Mouse (Mus musculus): ENCODE data around the gene Pnpla5.
A peak's percentile ranks its signal among the peaks of the same experiment; 100 is the strongest.
"Not testable (repeated sequence)": the region's sequence is repeated elsewhere in the genome, so short reads cannot be mapped to it uniquely, and the experiment has no call there.

The Pnpla5 gene

GRCm38 (mm10) chr15:84123075-84123474, at the start of gene Pnpla5:
Gene Pnpla5 (minus strand): TSS chr15:84123175.
- DNase-seq (ENCODE audit: low spot score), result no peak

DNA sequence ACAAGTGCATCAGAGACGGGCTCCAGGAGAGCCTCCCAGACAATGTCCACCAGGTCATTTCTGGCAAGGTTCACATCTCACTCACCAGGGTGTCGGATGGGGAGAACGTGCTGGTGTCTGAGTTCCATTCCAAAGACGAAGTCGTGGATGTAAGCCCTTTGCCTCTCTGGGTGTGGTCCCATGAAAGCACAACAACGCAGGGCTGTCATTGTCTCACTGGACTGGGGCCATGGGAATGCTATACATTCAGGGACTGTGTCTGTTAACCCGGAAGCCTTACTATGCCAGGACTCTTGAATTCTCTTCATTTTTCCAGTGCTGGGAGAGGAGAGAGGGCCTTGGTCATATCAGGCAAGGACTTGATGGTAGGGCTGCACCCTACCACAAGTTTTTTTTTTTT, 48.2 kb upstream of the Pnpla5 start:
- no peak for DNase-seq (ENCODE audit: low spot score)

DNA sequence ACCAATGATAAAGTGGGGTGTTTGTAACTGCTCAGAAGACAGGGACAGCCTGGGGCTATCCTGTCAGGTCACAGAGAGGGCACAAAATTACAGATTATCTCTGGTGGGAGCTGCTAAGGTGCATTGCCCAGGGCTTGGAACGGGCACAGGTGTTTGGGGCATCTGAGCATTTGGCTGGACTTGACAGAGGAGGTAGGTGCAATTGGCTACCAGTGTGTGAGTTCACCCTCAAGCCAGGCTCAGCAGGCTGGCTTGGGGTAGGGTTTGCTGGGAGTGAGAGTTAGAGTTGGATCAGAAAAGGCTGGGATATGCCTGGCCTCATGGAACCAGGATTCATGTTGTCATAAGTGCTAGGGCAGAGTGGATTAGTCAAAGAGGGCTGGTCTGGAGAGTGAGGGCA, 46.5 kb upstream of the Pnpla5 start:
- DNase-seq (ENCODE audit: low spot score), result no peak

DNA sequence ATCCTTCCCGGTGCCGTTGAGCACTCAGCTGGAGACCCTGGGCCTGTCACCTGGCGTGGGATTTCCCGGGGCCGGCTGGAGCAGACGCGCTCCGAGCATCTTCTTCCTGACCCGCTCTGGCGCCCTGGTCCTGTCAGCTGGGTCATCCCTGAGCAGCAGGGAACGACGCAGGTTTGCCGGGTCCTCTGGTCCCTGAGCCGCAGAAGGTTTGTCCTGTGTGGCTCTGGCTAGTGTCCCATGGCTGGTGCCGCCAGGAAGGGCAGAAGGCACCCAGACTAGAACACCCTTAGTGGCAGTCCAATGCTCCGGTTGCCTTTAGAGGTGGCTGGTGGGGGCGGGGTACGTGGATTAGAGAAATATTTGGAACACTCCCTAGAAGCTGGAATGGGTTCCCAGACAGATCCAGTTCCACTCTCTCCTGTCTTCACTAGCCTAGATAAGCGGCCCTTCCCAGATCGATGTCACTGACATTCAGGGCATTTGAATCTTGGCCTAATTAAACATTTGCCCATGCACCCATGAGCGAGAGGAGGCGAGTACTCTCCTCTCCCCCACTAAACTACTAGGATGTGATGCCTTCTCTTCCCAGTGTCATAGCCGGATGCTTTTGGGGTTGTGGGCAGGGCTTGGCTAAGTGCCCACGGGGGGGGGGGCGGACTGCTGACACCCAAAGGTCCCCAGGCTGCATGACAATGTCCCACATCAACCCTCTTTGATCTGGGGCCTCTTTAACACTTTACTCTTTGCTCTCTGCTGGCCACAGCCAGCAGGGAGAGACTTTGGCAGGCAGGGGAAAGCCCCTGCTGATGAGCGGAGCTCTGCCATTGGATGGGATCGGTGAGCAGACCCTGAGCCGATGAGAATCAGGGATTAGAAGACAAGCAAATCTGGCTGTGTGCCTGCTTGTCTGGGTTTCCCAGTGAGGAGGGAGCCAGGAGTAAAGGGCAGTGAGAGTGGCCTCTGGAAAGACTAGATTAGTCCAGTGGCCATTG, 45.5 kb upstream of the Pnpla5 start:
- DNase-seq (ENCODE audit: low spot score), result peak; percentile 91

- DNase-seq (ENCODE audit: low spot score), result peak; percentile 99
Measured at GRCm38 (mm10) chr15:84167600-84167999, 44.6 kb upstream of the Pnpla5 start, which contains the start of gene Pnpla3. Gene Pnpla3 (plus strand): TSS chr15:84167837.

DNA sequence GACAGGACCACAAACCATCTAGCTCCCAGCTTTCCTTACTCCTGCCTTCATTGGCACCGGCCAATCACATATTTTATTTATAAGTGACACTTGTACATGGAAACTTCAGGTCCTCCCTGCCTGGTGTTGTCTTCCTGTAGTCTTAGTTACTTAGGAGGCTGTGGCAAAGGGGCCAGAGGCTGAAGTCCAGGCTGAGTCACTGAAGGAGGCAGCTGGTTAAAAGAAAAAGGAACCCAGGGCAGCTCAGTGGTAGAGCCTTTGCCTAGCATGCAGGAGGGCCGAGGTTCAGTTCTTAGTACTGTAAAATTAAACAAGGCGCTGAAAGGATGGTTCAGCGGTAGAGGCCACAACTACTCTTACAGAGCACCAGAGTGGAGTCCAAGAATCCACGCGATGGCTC, 43.8 kb upstream of the Pnpla5 start:
- no peak for DNase-seq (ENCODE audit: low spot score)

GRCm38 (mm10) chr15:84161871-84162270, 38.9 kb upstream of the Pnpla5 start:
- no peak for DNase-seq (ENCODE audit: low spot score)

- not testable (repeated sequence) for DNase-seq (ENCODE audit: low spot score)
Measured at GRCm38 (mm10) chr15:84157530-84157929, 34.6 kb upstream of the Pnpla5 start.

DNA sequence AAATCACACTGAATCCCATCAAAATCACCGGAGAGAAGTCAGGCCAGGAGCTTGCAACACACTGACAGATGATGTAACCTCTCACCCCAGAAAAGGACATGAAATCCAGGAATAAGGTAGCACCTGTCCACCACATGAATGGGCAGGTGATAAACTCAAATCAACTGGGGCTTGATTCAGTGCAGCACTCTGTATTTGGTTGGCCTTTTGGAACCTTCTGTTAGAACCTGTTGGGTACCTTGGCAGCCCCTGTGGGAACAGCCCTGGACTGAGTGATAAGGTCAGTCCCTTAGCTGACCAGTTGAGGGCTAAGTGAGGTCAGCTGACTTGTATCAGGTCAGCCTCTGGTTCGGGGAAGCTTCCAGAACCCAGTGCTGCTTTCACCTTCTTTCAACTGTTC, 33.2 kb upstream of the Pnpla5 start:
- no peak for DNase-seq (ENCODE audit: low spot score)

DNA sequence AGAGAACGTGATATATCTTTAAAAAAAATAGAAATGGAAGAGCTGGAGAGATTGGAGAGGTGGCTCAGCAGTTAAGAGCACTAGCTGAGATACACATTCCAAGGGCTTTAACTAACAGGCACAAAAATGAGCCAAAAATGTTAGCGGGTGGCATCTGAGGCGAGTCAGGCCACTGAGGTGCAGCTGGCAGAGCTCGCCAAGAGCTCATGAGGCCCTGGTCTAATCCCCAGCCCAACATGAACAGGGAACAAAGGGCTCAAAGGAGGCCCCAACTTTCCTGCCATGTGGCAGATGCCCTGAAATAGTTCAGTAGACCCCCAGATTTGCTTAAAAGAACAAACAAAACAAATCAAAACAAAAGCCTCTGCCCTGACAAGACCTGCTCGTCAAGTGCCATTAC, 18.0 kb upstream of the Pnpla5 start:
- no peak for DNase-seq (ENCODE audit: low spot score)

DNA sequence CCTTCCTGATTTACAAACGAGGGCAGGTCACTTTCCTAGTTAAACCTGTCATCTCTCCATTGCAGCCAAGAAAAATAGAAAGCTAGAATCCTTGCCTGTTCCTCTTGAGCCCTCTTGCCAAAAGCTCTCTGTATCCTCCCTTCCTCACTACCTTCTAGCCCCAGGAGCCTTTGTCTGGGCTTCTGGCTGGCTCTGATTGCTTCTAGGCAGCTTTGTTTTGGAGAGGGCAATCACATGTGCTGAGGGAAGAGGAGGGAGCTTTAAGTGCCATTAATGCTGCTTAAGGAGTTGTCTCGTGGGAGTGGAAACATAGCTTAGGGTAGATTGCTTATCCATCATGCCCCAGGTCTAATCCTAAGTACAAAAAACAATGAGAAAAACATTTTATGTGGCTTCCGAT, 17.1 kb upstream of the Pnpla5 start:
- DNase-seq (ENCODE audit: low spot score), result no peak

GRCm38 (mm10) chr15:84139592-84140005, 16.6 kb upstream of the Pnpla5 start:
- DNase-seq (ENCODE audit: low spot score), result no peak

GRCm38 (mm10) chr15:84136473-84137415, 13.8 kb upstream of the Pnpla5 start:
- no peak for DNase-seq (ENCODE audit: low spot score)

DNA sequence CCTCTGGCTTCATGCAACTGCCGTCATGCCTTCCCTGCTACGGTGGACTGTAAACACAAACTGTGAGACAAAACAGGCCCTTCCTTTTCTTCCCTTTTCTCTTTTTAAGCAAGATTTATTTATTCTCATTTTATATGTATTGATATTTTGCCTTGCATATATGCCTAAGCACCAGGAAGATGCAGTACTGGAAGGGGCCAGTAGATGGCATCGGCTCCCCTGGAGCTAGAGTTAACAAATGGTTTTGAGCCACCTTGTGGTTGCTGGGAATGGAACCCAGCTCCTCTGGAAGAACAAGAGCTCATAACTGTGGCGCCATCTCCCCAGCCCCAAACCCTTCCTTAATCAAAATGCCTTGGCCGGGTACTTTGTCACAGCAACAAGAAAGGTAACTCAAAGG, 12.5 kb upstream of the Pnpla5 start:
- DNase-seq (ENCODE audit: low spot score), result peak; percentile 61

GRCm38 (mm10) chr15:84133440-84133839, 10.5 kb upstream of the Pnpla5 start:
- no peak for DNase-seq (ENCODE audit: low spot score)

DNA sequence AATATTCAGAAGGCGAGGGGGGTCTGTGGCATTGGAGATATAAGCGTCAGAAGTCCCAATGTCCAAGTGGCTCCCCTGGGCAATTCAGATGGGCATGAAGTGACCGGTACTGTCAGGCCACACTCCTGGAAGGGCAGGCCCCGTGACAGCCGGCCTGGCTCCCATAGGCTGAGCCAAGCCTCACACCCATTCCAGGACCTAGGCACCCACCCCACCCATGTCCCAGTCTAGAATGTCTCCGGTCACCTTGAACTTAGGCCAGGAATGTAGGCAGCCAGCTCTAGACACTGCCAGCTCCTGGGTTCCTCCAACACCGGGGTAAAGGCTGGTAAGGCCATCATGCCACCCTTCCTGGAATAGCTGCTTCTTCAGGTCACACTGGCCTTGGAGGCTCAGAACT, 9.0 kb upstream of the Pnpla5 start:
- DNase-seq (ENCODE audit: low spot score), result no peak

DNA sequence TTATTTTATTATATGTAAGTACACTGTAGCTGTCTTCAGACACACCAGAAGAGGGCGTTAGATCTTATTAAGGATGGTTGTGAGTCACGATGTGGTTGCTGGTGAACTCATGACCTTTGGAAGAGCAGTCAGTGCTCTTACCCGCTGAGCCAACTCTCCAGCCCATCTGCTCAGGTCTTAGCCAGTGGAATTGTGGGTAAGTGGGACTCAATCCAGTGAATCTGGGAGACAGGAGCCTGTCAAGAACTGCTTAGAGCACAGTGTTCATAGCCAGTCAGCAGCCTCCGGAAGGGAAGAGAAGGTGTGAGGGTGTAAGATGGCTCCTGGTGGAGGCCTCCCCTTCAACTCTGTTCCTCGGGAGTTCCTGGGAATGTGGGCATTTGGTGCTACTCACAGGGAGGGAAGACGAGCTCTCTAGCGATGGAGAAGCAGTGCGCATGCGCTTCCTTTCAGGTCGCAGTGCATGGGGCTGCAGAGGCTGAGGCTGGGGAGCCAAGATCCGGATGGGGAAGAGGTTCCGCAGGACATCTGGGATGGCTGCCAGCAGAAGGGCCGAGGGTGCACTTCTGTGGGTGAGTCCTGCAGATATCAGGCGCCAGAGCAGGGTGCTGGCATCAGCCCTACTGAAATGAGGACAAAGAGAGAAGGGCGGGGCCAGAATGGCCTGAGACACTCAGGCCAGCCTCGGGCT, 8.3 kb upstream of the Pnpla5 start:
- DNase-seq (ENCODE audit: low spot score), result peak; percentile 98

DNA sequence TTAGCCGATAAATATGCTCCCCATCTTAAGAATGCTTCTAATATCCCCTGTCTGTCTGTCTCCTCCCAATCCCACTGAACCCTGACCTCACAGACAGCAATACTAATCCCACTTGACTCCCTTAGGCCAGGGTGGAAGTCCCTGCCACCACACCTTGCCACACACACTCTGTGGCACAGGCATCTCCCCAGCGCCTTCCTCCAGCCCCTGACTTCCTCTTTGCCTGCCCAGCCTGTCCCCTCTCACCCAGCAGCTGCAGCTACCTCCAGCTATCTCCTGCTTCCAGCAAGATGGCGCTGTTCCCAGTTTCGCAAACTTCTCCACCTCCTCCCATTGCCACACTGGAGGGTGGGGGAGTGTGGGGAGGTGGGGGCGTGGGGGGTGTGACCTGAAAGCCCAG, 3.9 kb upstream of the Pnpla5 start:
- DNase-seq (ENCODE audit: low spot score), result no peak

DNA sequence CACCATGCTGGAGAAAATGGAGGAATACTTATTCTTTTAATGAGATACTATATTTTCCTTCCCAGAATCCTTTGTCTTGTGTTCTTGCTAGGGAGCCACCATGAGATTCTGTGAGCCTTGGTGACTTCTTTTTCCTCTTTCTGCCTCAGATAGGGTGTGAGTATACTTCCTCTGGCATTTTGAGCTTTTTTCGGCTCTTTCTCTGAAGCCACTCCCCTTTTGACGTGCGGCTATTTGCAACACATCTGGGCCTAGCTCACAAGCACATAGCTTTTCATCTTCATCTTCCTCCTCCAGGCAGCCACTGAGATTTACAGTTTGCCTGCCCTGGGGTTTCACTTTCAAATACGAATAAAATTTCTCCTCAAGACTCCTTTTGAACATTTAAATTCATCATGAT, 3.5 kb upstream of the Pnpla5 start:
- no peak for DNase-seq (ENCODE audit: low spot score)

DNA sequence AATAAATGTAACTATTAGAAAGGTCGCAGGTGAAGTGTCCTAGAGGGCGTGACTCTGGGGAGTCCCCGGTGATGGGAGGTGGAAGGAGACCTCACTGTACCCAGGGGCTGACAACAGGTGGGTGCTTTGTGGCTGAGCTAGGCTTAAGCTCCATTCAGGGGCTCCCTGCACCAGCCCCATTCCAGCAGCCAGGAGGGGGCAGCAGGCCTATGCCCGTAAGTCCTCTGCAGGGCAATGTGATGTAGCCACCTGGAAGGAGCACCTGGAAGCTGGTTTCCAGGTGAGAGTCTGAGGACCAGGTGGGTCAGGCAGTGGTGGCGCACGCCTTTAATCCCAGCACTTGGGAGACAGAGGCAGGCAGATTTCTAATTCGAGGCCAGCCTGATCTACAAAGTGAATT, 1.1 kb upstream of the Pnpla5 start:
- no peak for DNase-seq (ENCODE audit: low spot score)

- peak; percentile 63 for DNase-seq (ENCODE audit: low spot score)
Measured at GRCm38 (mm10) chr15:84121036-84121435, 1.9 kb downstream of the Pnpla5 start.

DNA sequence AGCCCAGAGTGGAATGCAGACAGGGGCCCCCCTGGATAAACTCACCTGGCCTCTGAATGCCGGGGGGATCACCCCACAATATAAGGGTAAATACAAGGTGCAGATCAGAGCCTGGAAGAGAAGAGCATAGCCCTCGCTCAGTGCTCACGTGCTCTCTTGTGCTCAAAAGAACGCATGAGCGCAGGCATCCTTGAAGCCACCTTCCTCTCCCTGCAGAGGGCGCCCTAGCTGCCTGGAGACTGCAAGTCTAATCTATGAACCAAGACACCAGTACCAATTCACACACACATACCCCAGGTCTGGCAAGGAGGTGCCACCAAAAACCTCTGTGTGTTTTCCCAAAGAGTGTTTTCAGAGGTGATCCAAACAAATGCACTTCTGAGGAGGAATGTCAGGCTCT, 2.4 kb downstream of the Pnpla5 start:
- DNase-seq (ENCODE audit: low spot score), result peak; percentile 73

Data from MN1 (cell line).